Mouse (Mus musculus) forebrain, embryonic 14.5 days (tissue): Measurements from ENCODE around the gene Dpep1. TPM values are rescaled to one million over a fixed set of nuclear protein-coding genes. Genes with fewer than 3 reads are reported as not detected.

Experiments
- ATAC-seq: fragments of 200-750 bp; cut with Nextera tagmentation; 2 replicates; pipeline ENCODE4 v1.8.0; 2017; ENCODE audit warnings: mild to moderate bottlenecking, moderate library complexity
- DNase-seq: peaks from one replicate; pipeline ENCODE4 v3.0.0-alpha.2; 2015; ENCODE audit warnings: low spot score
- H3K27ac ChIP-seq: fragments of 300-500 bp; sonication (generic); 2 replicates; pipeline ENCODE4 v1.5.1; 2014; ENCODE audit warnings: low read depth, mild to moderate bottlenecking, control low read depth, low read length, moderate library complexity
- H3K27me3 ChIP-seq: fragments of 300-500 bp; sonication (generic); replicated peaks from 2 replicates; pipeline ENCODE4 v1.6.1; 2014; ENCODE audit warnings: low read length, control low read depth, mixed read lengths; ENCODE audit not compliant: control insufficient read depth, insufficient read depth
- H3K36me3 ChIP-seq: fragments of 300-500 bp; sonication (generic); 2 replicates; pipeline ENCODE4 v1.6.1; 2014; ENCODE audit warnings: low read length, control low read depth; ENCODE audit not compliant: control insufficient read depth, insufficient read depth
- H3K4me1 ChIP-seq: fragments of 300-500 bp; sonication (generic); 2 replicates; pipeline ENCODE4 v1.6.1; 2014; ENCODE audit warnings: antibody characterized with exemption, low read length, control low read depth; ENCODE audit not compliant: control insufficient read depth, insufficient read depth
- H3K4me2 ChIP-seq: fragments of 300-500 bp; sonication (generic); 2 replicates; pipeline ENCODE4 v1.6.1; 2014; ENCODE audit warnings: mild to moderate bottlenecking, control low read depth, low read length
- H3K4me3 ChIP-seq: fragments of 300-500 bp; sonication (generic); 2 replicates; pipeline ENCODE4 v1.5.1; 2014; ENCODE audit warnings: low read depth, low read length, control low read depth
- H3K9ac ChIP-seq: fragments of 300-500 bp; sonication (generic); 2 replicates; pipeline ENCODE4 v1.6.1; 2014; ENCODE audit warnings: mild to moderate bottlenecking, low read length, control low read depth, moderate library complexity
- H3K9me3 ChIP-seq: fragments of 300-500 bp; sonication (generic); replicated peaks from 2 replicates; pipeline ENCODE4 v1.6.1; 2016; ENCODE audit warnings: low read length, control low read depth, mixed read lengths; ENCODE audit not compliant: control insufficient read depth
- WGBS: fragments of 180-500 bp; shearing (Covaris S2); extraction: QIAGEN DNeasy Blood & Tissue Kit; methylation state at CpG from one replicate; pipeline ENCODE4 v1.1.7; 2014; 5-methylcytosine and 5-hydroxymethylcytosine counted together
- polyA plus RNA-seq: library from polyadenylated mRNA; unstranded; fragments of >200 nt; fragmentation: Nextera tagmentation; extraction: Ambion mirVana; gene quantifications from 2 replicates; pipeline ENCODE4 v1.2.1, GENCODE M21; 2014

Dpep1 gene
- polyA plus RNA-seq, 1 experiment from 2014 or later, result not detected

DNA sequence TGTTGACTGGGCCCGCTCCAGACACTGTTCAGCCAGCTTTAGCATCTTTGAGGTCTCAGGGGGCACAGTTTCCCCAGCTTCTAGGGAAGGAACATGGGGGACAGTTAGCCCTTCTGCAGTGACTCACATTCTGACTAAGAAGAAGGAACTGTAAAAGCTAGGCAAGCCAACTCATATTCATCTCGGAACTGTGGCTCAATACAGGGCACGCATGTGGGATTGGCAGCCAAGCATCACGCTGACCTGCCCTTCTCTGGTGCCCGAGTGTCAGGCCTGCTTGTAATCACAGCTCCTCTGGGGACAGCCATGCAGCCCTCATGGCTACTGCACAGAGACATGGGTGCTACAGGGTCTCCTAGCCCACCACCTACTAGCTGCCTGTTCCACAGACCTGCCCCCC is 64.9 kb downstream of the Dpep1 start:
- Histone ChIP-seq H3K27me3 (no peaks in the 10 kb centered on the region), H3K4me3 (no peak overlapping the region), H3K9ac (no peak overlapping the region; the same call in 1 of the 2 replicates), H3K4me1 (peaks cover 14% of the 10 kb centered on the region), H3K4me2 (no peak overlapping the region), H3K9me3 (no peaks in the 10 kb centered on the region), H3K36me3 (peaks cover 63% of the 10 kb centered on the region), H3K27ac (no peak overlapping the region)
- 95% methylated on average over 5 of the region's 5 CpGs for WGBS
- ATAC-seq (no peak), DNase-seq (no peak)

Other genes with a start within 250 kb of the Dpep1 start
- 32.1 and 34.9 TPM in 2 replicates for gene Ankrd11, start 144.0 kb upstream of the Dpep1 start, polyA plus RNA-seq
- gene Spg7, start 123.3 kb upstream of the Dpep1 start, polyA plus RNA-seq, result 34.2 and 38.2 TPM in 2 replicates
- gene Rpl13, start 83.9 kb upstream of the Dpep1 start, polyA plus RNA-seq, result 1,075 and 1,254 TPM in 2 replicates
- 1.0 and 2.7 TPM in 2 replicates for gene Cpne7, start 68.9 kb upstream of the Dpep1 start, polyA plus RNA-seq
- gene Sult5a1, start 27.9 kb upstream of the Dpep1 start, polyA plus RNA-seq, result 0.33 and 0.93 TPM in 2 replicates
- 180 and 200 TPM in 2 replicates for gene Chmp1a, start 26.5 kb downstream of the Dpep1 start, polyA plus RNA-seq
- gene Spata33, start 26.6 kb downstream of the Dpep1 start, polyA plus RNA-seq, result 5.8 and 6.5 TPM in 2 replicates
- 41.1 and 43.1 TPM in 2 replicates for gene Cdk10, start 38.6 kb downstream of the Dpep1 start, polyA plus RNA-seq
- 2.4 and 4.1 TPM in 2 replicates for gene Spata2l, start 50.0 kb downstream of the Dpep1 start, polyA plus RNA-seq
- 14.7 and 18.5 TPM in 2 replicates for gene Zfp276, start 68.0 kb downstream of the Dpep1 start, polyA plus RNA-seq
- gene Vps9d1, start 68.1 kb downstream of the Dpep1 start, polyA plus RNA-seq, result 31.9 and 41.5 TPM in 2 replicates
- 13.7 and 14.0 TPM in 2 replicates for gene Fanca, start 132.3 kb downstream of the Dpep1 start, polyA plus RNA-seq
- 13.7 and 20.2 TPM in 2 replicates for gene Spire2, start 146.5 kb downstream of the Dpep1 start, polyA plus RNA-seq
- gene Tcf25, start 187.5 kb downstream of the Dpep1 start, polyA plus RNA-seq, result 181 and 203 TPM in 2 replicates
- 0.11 TPM in 1 of 2 replicates, not detected in the other for gene Mc1r, start 220.9 kb downstream of the Dpep1 start, polyA plus RNA-seq
- 1,786 and 1,955 TPM in 2 replicates for gene Tubb3, start 225.2 kb downstream of the Dpep1 start, polyA plus RNA-seq
- 44.3 and 48.4 TPM in 2 replicates for gene Def8, start 237.3 kb downstream of the Dpep1 start, polyA plus RNA-seq